Mouse (Mus musculus) MEL (cell line): Measurements from ENCODE around the gene F2. TPM values are rescaled to one million over a fixed set of nuclear protein-coding genes. Genes with fewer than 3 reads are reported as not detected.

Experiments
- DNase-seq: peaks from one replicate; pipeline ENCODE4 v3.0.0; 2011; ENCODE audit warnings: low read depth, low spot score
- H3K27ac ChIP-seq: 2 replicates; pipeline ENCODE4 v1.5.1; 2012; ENCODE audit warnings: low read depth, mild to moderate bottlenecking, control low read depth, low read length, moderate library complexity; ENCODE audit not compliant: control insufficient read depth
- H3K27me3 ChIP-seq, 2 experiments: fragments of 150-350 bp in 1 of 2; sonication (generic) in 1 of 2; 2 replicates each; pipeline ENCODE4 v1.6.1; 2012; ENCODE audit warnings: low read length in 2 of 2, mild to moderate bottlenecking in 2 of 2, improper control_type of control experiment in 1 of 2, moderate library complexity in 1 of 2; ENCODE audit not compliant: insufficient read depth in 2 of 2, control insufficient read depth in 1 of 2
- H3K36me3 ChIP-seq, 2 experiments: 2 replicates each; pipeline ENCODE4 v1.6.1; 2012 to 2014; ENCODE audit warnings: low read length in 2 of 2, improper control_type of control experiment in 1 of 2, inconsistent platforms in 1 of 2, mild to moderate bottlenecking in 1 of 2; ENCODE audit not compliant: insufficient read depth in 2 of 2, control insufficient read depth in 1 of 2
- H3K4me1 ChIP-seq, 2 experiments: fragments of 150-350 bp in 1 of 2; sonication (generic) in 1 of 2; 2 replicates each; pipeline ENCODE4 v1.6.1; 2012; ENCODE audit warnings: low read length in 2 of 2, improper control_type of control experiment in 1 of 2, mild to moderate bottlenecking in 1 of 2; ENCODE audit not compliant: insufficient read depth in 2 of 2, control insufficient read depth in 1 of 2
- H3K4me3 ChIP-seq, 2 experiments: fragments of 150-350 bp in 1 of 2; sonication (generic) in 1 of 2; 2 replicates each; pipeline ENCODE4 v1.5.1; 2012; ENCODE audit warnings: low read depth in 2 of 2, low read length in 2 of 2, mild to moderate bottlenecking in 2 of 2, moderate library complexity in 2 of 2, control low read depth in 1 of 2, improper control_type of control experiment in 1 of 2; ENCODE audit not compliant: control insufficient read depth in 1 of 2, insufficient read depth in 1 of 2
- H3K79me2 ChIP-seq: 2 replicates; pipeline ENCODE4 v1.6.1; 2012; ENCODE audit warnings: mild to moderate bottlenecking, low read length, moderate library complexity; ENCODE audit not compliant: control insufficient read depth, poor library complexity, insufficient read depth
- H3K9ac ChIP-seq: 2 replicates; pipeline ENCODE4 v1.6.1; 2012; ENCODE audit warnings: low read depth, mild to moderate bottlenecking, control low read depth, low read length, moderate library complexity; ENCODE audit not compliant: control insufficient read depth, poor library complexity, severe bottlenecking
- H3K9me3 ChIP-seq: fragments of 150-350 bp; sonication (generic); replicated peaks from 2 replicates; pipeline ENCODE4 v1.6.1; 2012; ENCODE audit warnings: mild to moderate bottlenecking, low read length, improper control_type of control experiment, moderate library complexity; ENCODE audit not compliant: insufficient read depth
- CHD2 ChIP-seq: IDR thresholded peaks from 2 replicates; pipeline ENCODE4 v1.6.1; 2011; ENCODE audit warnings: low read length, improper control_type of control experiment
- CTCF ChIP-seq, 3 experiments: IDR thresholded peaks in 2 of 3; conservative IDR thresholded peaks in 1 of 3; 2 replicates each; pipeline ENCODE4 v1.5.1; 2011 to 2012; ENCODE audit warnings: low read length in 3 of 3, low read depth in 2 of 3, mild to moderate bottlenecking in 2 of 3, improper control_type of control experiment in 1 of 3, inconsistent platforms in 1 of 3, mixed read lengths in 1 of 3, moderate library complexity in 1 of 3; ENCODE audit not compliant: control insufficient read depth in 1 of 3, insufficient read depth in 1 of 3, poor library complexity in 1 of 3, severe bottlenecking in 1 of 3
- ELF1 ChIP-seq: IDR thresholded peaks from 2 replicates; pipeline ENCODE4 v1.6.1; 2014; ENCODE audit warnings: low read depth, mild to moderate bottlenecking, inconsistent platforms, low read length, improper control_type of control experiment, moderate library complexity
- EP300 ChIP-seq, 2 experiments: IDR thresholded peaks; 2 replicates each; pipeline ENCODE4 v1.6.1; 2011; ENCODE audit warnings: improper control_type of control experiment in 2 of 2, low read length in 2 of 2, low read depth in 1 of 2, mild to moderate bottlenecking in 1 of 2
- ETS1 ChIP-seq: IDR thresholded peaks from 2 replicates; pipeline ENCODE4 v1.6.1; 2012; ENCODE audit warnings: low read depth, mild to moderate bottlenecking, inconsistent platforms, low read length, improper control_type of control experiment, moderate library complexity
- GABPA ChIP-seq: IDR thresholded peaks from 2 replicates; pipeline ENCODE4 v1.6.1; 2012; ENCODE audit warnings: low read depth, mild to moderate bottlenecking, inconsistent platforms, low read length, improper control_type of control experiment, moderate library complexity
- GATA1 ChIP-seq: IDR thresholded peaks from 2 replicates; pipeline ENCODE4 v1.6.1; 2011; ENCODE audit warnings: low read depth, low read length, improper control_type of control experiment
- HCFC1 ChIP-seq: IDR thresholded peaks from 2 replicates; pipeline ENCODE4 v1.6.1; 2012; ENCODE audit warnings: low read depth, mild to moderate bottlenecking, inconsistent platforms, low read length, improper control_type of control experiment, moderate library complexity
- JUND ChIP-seq: IDR thresholded peaks from 2 replicates; pipeline ENCODE4 v1.6.1; 2011; ENCODE audit warnings: low read depth, mild to moderate bottlenecking, improper control_type of control experiment, low read length
- KAT2A ChIP-seq: conservative IDR thresholded peaks from 2 replicates; pipeline ENCODE4 v1.6.1; 2012; ENCODE audit warnings: low read depth, low read length, improper control_type of control experiment, inconsistent platforms
- MAFK ChIP-seq: IDR thresholded peaks from 2 replicates; pipeline ENCODE4 v1.6.1; 2011; ENCODE audit warnings: low read depth, mild to moderate bottlenecking, low read length, improper control_type of control experiment, borderline replicate concordance
- MAX ChIP-seq: IDR thresholded peaks from 2 replicates; pipeline ENCODE4 v1.6.1; 2011; ENCODE audit warnings: low read length, improper control_type of control experiment
- MAZ ChIP-seq: IDR thresholded peaks from 2 replicates; pipeline ENCODE4 v1.6.1; 2012; ENCODE audit warnings: low read depth, mild to moderate bottlenecking, inconsistent platforms, low read length, improper control_type of control experiment
- MXI1 ChIP-seq: IDR thresholded peaks from 2 replicates; pipeline ENCODE4 v1.6.1; 2011; ENCODE audit warnings: mild to moderate bottlenecking, low read depth, low read length, improper control_type of control experiment
- MYC ChIP-seq: IDR thresholded peaks from 2 replicates; pipeline ENCODE4 v1.6.1; 2011; ENCODE audit warnings: low read depth, mild to moderate bottlenecking, low read length, improper control_type of control experiment, moderate library complexity
- NELFE ChIP-seq: IDR thresholded peaks from 2 replicates; pipeline ENCODE4 v1.6.1; 2011; ENCODE audit warnings: low read depth, low read length, improper control_type of control experiment
- POLR2AphosphoS2 ChIP-seq: IDR thresholded peaks from 2 replicates; pipeline ENCODE4 v1.6.1; 2011; ENCODE audit warnings: low read length, improper control_type of control experiment
- POLR2AphosphoS5 ChIP-seq: IDR thresholded peaks from 2 replicates; pipeline ENCODE4 v1.6.1; 2012; ENCODE audit warnings: low read depth, borderline replicate concordance, mild to moderate bottlenecking, inconsistent platforms, low read length, moderate library complexity, mixed read lengths
- RCOR1 ChIP-seq: IDR thresholded peaks from 2 replicates; pipeline ENCODE4 v1.6.1; 2012; ENCODE audit warnings: low read depth, mild to moderate bottlenecking, inconsistent platforms, low read length, improper control_type of control experiment
- TAL1 ChIP-seq: IDR thresholded peaks from 2 replicates; pipeline ENCODE4 v1.6.1; 2012; ENCODE audit warnings: mild to moderate bottlenecking, inconsistent platforms, low read length, moderate library complexity, mixed read lengths
- TBP ChIP-seq: IDR thresholded peaks from 2 replicates; pipeline ENCODE4 v1.8.0; 2011; ENCODE audit warnings: low read depth, low read length, improper control_type of control experiment
- TCF12 ChIP-seq: IDR thresholded peaks from 2 replicates; pipeline ENCODE4 v1.6.1; 2014; ENCODE audit warnings: low read depth, mild to moderate bottlenecking, inconsistent platforms, low read length, improper control_type of control experiment, moderate library complexity
- UBTF ChIP-seq: IDR thresholded peaks from 2 replicates; pipeline ENCODE4 v1.6.1; 2012; ENCODE audit warnings: low read depth, mild to moderate bottlenecking, inconsistent platforms, low read length, improper control_type of control experiment, moderate library complexity, borderline replicate concordance; ENCODE audit not compliant: insufficient read depth
- USF1 ChIP-seq: IDR thresholded peaks from 2 replicates; pipeline ENCODE4 v1.6.1; 2014; ENCODE audit warnings: low read depth, mild to moderate bottlenecking, inconsistent platforms, low read length, improper control_type of control experiment, moderate library complexity
- USF2 ChIP-seq, 2 experiments: IDR thresholded peaks; 2 replicates each; pipeline ENCODE4 v1.6.1; 2011 to 2012; ENCODE audit warnings: improper control_type of control experiment in 2 of 2, low read length in 2 of 2, borderline replicate concordance in 1 of 2, inconsistent platforms in 1 of 2, low read depth in 1 of 2, mild to moderate bottlenecking in 1 of 2; ENCODE audit not compliant: insufficient read depth in 1 of 2
- ZC3H11A ChIP-seq: IDR thresholded peaks from 2 replicates; pipeline ENCODE4 v1.6.1; 2012; ENCODE audit warnings: low read depth, mild to moderate bottlenecking, inconsistent platforms, low read length, improper control_type of control experiment
- ZKSCAN1 ChIP-seq: IDR thresholded peaks from 2 replicates; pipeline ENCODE4 v1.6.1; 2012; ENCODE audit warnings: low read depth, mild to moderate bottlenecking, inconsistent platforms, low read length, improper control_type of control experiment, moderate library complexity
- polyA plus RNA-seq, 2 experiments: library from polyadenylated mRNA; stranded (reverse) in 1 of 2; unstranded in 1 of 2; fragments of >175 nt in 1 of 2; fragments of >200 nt in 1 of 2; gene quantifications; 2 replicates each; pipeline versions ENCODE4 v1.2.1 to v1.2.4; 2012; ENCODE audit warnings: low replicate concordance in 2 of 2, low read depth in 1 of 2; ENCODE audit not compliant: insufficient read length in 2 of 2, insufficient read depth in 1 of 2, missing spikeins in 1 of 2
- total RNA-seq: library from RNA; depleted of rRNA; stranded (reverse); fragments of 300-350 nt; gene quantifications from 2 replicates; pipeline ENCODE4 v1.2.3, GENCODE M21; 2012

F2 gene
- total and polyA plus RNA-seq, 3 experiments = 0.04 to 0.06 TPM; not detected in 1

GRCm38 (mm10) chr2:91667747-91668146 is 31.5 kb upstream of the F2 start:
- Histone ChIP-seq H3K4me1 (peaks cover 0 to 2% of the 10 kb centered on the region in 2 experiments; a peak in 1 of 4 replicates), H3K9ac (no peak overlapping the region), H3K36me3 (peaks cover 0 to 4% of the 10 kb centered on the region in 2 experiments; a peak in 1 of 4 replicates), H3K27me3 (no peaks in the 10 kb centered on the region)
- DNase-seq = no peak
- TF ChIP-seq TBP (no peak), HCFC1 (no peak), ZKSCAN1 (no peak), NELFE (no peak), GATA1 (no peak), POLR2AphosphoS5 (no peak), ELF1 (no peak), EP300 (IDR thresholded peaks at IDR 0.05; ENCODE audit: low read depth in 1 of 2, low read length in 2 of 2) (no peak), KAT2A (no peak), UBTF (no peak), TCF12 (no peak), TAL1 (no peak), GABPA (no peak), MAX (no peak), USF1 (no peak), JUND (no peak), ETS1 (no peak), CTCF (IDR thresholded peaks at IDR 0.05 in 2 of 3, conservative IDR thresholded peaks at IDR 0.05 in 1 of 3; ENCODE audit: control insufficient read depth in 1 of 3, insufficient read depth in 1 of 3, low read depth in 2 of 3, low read length in 3 of 3, poor library complexity in 1 of 3, severe bottlenecking in 1 of 3) (no peak), MYC (no peak)
- TF ChIP-seq, all 39 proteins: peak for 0
- no peak overlapping the region for H3K4me3 ChIP-seq
- H3K27ac ChIP-seq = no peak overlapping the region
- H3K79me2 ChIP-seq = no peaks in the 10 kb centered on the region
- no peaks in the 10 kb centered on the region for H3K9me3 ChIP-seq

- Histone ChIP-seq H3K4me3 (no peak overlapping the region), H3K27me3 (no peaks in the 10 kb centered on the region), H3K4me1 (peaks cover 0 to 2% of the 10 kb centered on the region in 2 experiments; a peak in 1 of 4 replicates), H3K9ac (no peak overlapping the region), H3K9me3 (no peaks in the 10 kb centered on the region), H3K36me3 (peaks cover 0 to 4% of the 10 kb centered on the region in 2 experiments; a peak in 1 of 4 replicates), H3K79me2 (no peaks in the 10 kb centered on the region), H3K27ac (no peak overlapping the region)
- no peak for TF ChIP-seq TBP
- no peak for TF ChIP-seq TCF12
- TF ChIP-seq MAX = no peak
- TF ChIP-seq MAFK = no peak
- TF ChIP-seq ZC3H11A = no peak
- no peak for TF ChIP-seq UBTF
- no peak for TF ChIP-seq GATA1
- TF ChIP-seq KAT2A = no peak
- TF ChIP-seq MXI1 = no peak
- no peak for TF ChIP-seq USF1
- TF ChIP-seq NELFE = no peak
- no peak for TF ChIP-seq USF2 (IDR thresholded peaks at IDR 0.05; ENCODE audit: borderline replicate concordance in 1 of 2, insufficient read depth in 1 of 2, low read depth in 1 of 2, low read length in 2 of 2)
- no peak for TF ChIP-seq ELF1
- no peak for TF ChIP-seq MYC
- no peak for TF ChIP-seq CHD2
- no peak for TF ChIP-seq POLR2AphosphoS2
- no peak for TF ChIP-seq MAZ
- TF ChIP-seq RCOR1 = no peak
- DNase-seq = no peak
Measured at GRCm38 (mm10) chr2:91666386-91666910, 30.2 kb upstream of the F2 start.
